Mouse (Mus musculus) spleen, adult 2 months (tissue): ENCODE measurements around the gene Myo10.

ENCODE experiments used
- CTCF ChIP-seq: fragments of 200-500 bp; IDR thresholded peaks from 2 replicates; pipeline ENCODE4 v1.5.1; 2011; ENCODE audit warnings: mild to moderate bottlenecking, inconsistent platforms; ENCODE audit not compliant: insufficient read depth, insufficient read length, insufficient replicate concordance; ENCODE audit errors: extremely low read depth
- POLR2A ChIP-seq: fragments of 200-500 bp; IDR thresholded peaks from 2 replicates; pipeline ENCODE4 v1.6.1; 2011; ENCODE audit warnings: low read depth, low read length, inconsistent platforms

GRCm38 (mm10) chr15:25621351-25622199 lies 750 bp upstream of the Myo10 start:
- TF ChIP-seq POLR2A, result no peak
- TF ChIP-seq CTCF, result no peak
